Mouse (Mus musculus) thymus, postnatal 14 days (tissue): ENCODE results near the gene Gm11437.

Source experiments
- DNase-seq: peaks from one replicate; pipeline ENCODE4 v3.0.0; 2021

Gm11437 gene

GRCm38 (mm10) chr11:84167046-84167526 lies at the start of gene Gm11437:
Gene Gm11437 (minus strand): TSS chr11:84167476.
- no peak for DNase-seq

GRCm38 (mm10) chr11:84210876-84211275 lies 43.6 kb upstream of the Gm11437 start:
- no peak for DNase-seq

- DNase-seq = peak; percentile 50
These were observed 38.5 kb upstream of the Gm11437 start for GRCm38 (mm10) chr11:84205776-84206175.

- DNase-seq = no peak
These were observed 30.5 kb upstream of the Gm11437 start for GRCm38 (mm10) chr11:84197607-84198402.

GRCm38 (mm10) chr11:84194751-84195150 lies 27.5 kb upstream of the Gm11437 start:
- DNase-seq = no peak

- no peak for DNase-seq
These were observed 26.0 kb upstream of the Gm11437 start for GRCm38 (mm10) chr11:84193249-84193648.

- no peak for DNase-seq
These were observed 23.4 kb upstream of the Gm11437 start for GRCm38 (mm10) chr11:84190581-84191233.

GRCm38 (mm10) chr11:84188530-84188929 lies 21.3 kb upstream of the Gm11437 start:
- no peak for DNase-seq

- no peak for DNase-seq
These were observed 14.0 kb upstream of the Gm11437 start for GRCm38 (mm10) chr11:84181286-84181685.

- DNase-seq = peak; percentile 65
These were observed 12.8 kb upstream of the Gm11437 start for GRCm38 (mm10) chr11:84179954-84180598.

- peak; percentile 89 for DNase-seq
These were observed 12.1 kb upstream of the Gm11437 start for GRCm38 (mm10) chr11:84179226-84179953.

GRCm38 (mm10) chr11:84178571-84178970 lies 11.3 kb upstream of the Gm11437 start:
- no peak for DNase-seq

- DNase-seq = no peak
These were observed 5.5 kb upstream of the Gm11437 start for GRCm38 (mm10) chr11:84172539-84173435.

GRCm38 (mm10) chr11:84168701-84169288 lies 1.5 kb upstream of the Gm11437 start:
- DNase-seq = peak; percentile 41

- no peak for DNase-seq
These were observed 2.7 kb downstream of the Gm11437 start for GRCm38 (mm10) chr11:84164561-84164960.

- DNase-seq = no peak
These were observed 3.2 kb downstream of the Gm11437 start for GRCm38 (mm10) chr11:84164123-84164522.

- no peak for DNase-seq
These were observed 10.6 kb downstream of the Gm11437 start for GRCm38 (mm10) chr11:84156535-84157262.

- peak; percentile 33 for DNase-seq
These were observed 16.4 kb downstream of the Gm11437 start for GRCm38 (mm10) chr11:84150884-84151283.

- DNase-seq = no peak
These were observed 21.2 kb downstream of the Gm11437 start for GRCm38 (mm10) chr11:84146081-84146480.

GRCm38 (mm10) chr11:84145201-84145798 lies 22.0 kb downstream of the Gm11437 start:
- DNase-seq = no peak
